Mouse (Mus musculus) frontal cortex, postnatal 36 days (tissue): ENCODE measurements around the gene Gdi1.

Experiments
- DNase-seq, 2 experiments: peaks; one replicate each; pipeline ENCODE4 v3.0.0; 2022; ENCODE audit warnings: low spot score in 2 of 2

Gene Gdi1

DNA sequence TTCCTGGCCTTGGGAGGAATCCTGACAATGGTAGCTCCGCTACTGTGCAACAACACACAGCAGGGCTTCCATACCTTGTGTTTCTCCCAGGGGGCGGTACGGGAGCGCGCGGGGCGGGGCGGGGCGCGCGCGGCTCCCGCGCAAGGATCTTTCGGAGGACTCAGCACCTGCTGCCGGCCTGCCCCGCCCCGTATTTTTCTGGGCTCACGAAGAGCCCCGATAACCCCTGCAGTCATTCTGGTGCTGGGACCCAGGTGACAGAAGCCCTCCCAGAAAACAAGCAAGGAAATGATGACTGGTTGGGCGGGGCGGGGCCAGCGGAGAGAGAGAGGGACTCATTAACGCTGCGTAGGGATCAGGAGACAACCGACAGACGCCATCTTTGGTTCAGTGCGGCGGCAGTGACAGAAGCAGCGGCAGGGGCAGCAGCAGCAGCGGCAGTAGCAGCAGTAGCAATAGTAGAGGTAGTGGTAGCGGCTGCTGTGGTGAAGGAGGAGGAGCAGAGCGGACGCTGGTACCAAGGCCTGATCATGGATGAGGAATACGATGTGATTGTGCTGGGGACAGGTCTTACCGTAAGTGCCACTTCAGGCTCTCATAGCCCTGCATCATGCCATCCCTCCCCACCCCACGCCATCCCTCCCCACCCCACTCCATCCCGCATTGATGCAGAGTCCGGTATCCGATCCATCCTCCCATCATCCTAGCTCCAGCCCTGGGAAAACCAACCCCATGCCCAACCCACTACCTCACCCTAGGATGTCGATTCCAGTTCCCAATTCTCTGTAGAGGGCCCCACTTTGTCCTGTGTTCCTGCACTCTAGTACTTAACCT is at the start of gene Gdi1:
Gene Gdi1, plus strand, starts transcription at position 132 of the 834 bp plus-strand sequence.
- peak; percentile 70 to 73 for DNase-seq

DNA sequence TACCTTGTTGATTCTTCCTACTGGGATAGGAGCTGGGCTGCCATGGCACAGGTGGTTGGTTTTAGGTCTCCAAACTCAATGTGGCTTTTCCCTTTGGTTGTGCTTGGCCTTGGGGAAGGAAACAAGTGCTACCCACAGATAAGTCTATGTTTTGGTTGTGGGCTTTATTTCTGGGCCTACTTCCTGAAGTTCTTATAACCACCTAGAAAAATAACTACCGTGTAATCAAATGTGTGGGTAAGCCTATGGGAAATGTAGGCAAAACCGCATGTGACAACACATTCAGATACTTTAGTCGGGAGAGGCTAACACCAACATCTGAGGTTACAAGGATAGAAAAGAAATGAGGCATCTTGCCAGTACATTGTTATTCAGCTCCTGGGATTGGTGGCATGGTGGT is 47.1 kb upstream of the Gdi1 start:
- DNase-seq: no peak

DNA sequence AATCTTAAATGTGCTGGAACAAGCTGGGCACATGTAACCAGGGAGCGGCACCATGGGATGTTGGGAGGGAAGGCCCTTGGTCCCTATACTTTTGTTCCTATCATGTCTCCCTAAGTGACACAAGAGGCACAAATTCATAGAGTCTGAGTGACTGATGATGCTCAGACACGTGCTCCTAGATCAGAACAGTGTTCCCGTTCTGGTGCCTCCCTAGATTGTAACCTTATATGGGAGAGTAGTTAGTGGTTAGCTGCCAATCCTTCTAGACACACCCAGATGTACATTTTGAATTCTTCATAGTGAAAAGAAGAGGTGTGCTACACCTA is 35.1 kb upstream of the Gdi1 start:
- no peak for DNase-seq

DNA sequence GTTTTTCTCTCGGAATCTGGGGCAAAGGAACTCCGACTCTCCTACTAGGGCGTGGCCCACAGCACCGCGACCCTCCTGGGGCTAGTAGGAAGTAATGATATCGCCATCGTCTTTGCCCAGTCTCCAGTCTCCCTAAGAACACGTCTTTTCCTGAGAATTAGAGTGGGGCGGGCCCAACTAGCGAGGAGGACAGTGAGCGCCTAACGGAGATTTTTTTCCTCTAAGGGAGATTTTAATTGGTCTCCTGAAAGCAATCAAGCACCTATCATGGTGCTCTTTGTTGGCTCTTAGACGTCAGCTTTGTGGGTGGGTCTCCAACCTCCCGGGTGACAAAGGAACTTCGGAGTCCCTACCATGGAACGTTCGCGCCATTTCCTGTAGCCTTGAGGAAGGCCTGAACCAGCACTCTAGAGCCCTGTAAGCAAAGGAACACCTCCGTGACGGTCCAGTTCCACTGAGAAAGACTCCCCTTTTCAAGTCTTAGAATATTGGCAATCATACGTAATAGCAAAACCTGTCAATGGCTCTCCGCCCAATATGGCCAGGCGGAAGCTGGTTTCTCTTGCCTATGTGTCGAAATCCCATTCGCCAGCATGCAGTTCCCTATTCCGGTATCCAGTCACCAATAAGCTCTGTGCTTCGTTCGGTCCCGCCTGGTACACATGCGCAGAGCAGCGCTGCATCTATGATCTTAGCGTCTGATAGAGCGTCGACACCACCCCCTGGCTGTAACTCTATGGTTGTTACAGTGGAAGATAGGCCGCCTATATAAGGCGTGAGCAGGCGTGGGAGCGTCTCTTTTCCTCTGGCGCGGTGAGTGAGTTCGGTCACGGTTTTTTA is 34.5 kb upstream of the Gdi1 start, which contains the start of gene Rpl10:
Gene Rpl10, plus strand, starts transcription at position 751 of the 840 bp plus-strand sequence.
- peak; percentile 89 to 94 for DNase-seq

DNA sequence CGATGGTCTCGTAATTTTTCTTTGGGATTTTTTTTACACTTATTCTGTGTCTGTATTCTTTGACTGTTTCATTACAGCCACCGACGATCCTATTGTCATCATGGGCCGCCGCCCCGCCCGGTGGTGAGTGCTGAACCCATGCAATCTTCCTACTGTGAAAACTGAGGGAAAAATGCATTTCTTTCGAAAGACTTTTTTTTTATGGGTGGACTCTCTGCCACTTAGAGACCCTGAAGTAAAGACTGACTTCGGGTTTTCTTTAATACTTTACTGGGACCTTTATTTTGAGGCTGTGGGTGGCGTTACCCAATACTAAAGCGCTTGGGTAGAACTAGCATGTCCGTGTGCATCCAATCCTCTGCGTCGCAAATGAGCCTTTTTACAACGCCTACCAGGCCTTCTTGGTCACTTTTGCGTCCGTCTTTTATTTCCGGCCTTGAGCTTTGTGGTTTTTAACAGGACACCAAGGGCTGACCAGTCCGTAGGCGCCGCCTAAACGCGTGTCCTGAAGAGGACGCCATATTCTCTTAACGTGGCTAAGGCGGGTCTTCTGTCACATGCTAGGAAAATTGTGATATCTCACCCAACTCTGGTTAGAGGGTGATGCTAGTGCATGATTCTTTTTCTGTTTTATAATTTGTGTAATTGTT is 33.8 kb upstream of the Gdi1 start:
- DNase-seq: no peak

DNA sequence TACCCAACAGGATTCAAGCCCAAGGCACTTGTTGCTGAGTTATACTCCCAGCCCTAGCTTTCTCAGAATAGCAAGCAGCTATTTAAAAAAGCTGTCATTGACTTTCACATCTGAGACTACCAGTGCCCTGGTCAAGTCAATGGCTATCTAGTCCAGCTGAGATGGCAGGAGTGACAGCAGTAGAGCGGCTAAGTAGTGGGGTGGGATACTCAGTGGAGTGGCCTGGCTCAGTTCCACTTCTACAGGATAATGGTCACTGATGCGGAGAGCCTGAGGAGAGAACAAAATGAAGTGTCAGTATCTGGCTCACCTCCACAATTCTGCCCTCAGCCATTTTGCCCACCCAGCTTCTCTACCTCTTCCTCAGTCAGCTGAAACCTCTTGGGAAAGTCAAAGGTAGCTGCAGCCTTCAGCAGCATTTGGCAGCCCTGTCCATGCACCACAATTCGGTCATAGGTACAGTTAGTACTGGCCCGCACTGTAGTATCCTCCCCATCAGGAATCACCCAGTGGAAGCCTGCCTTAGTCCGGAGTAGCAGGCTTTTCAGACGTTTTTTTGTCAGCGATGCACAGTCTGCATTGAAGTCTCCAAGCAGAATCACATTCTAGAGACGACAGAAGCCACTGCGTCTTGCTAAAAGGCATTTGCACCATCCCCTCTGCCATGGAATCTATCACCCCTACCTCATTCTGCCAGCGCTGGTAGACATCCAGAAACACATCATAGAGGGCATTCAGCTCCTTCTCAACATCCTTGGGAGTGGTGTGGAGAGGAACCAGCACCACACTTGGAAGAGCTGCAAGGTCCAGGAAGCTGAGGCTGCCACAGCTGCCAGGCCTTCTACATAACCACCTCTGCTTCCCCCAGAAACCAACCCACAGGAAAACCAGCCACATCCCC is 31.1 kb upstream of the Gdi1 start:
- no peak for DNase-seq

DNA sequence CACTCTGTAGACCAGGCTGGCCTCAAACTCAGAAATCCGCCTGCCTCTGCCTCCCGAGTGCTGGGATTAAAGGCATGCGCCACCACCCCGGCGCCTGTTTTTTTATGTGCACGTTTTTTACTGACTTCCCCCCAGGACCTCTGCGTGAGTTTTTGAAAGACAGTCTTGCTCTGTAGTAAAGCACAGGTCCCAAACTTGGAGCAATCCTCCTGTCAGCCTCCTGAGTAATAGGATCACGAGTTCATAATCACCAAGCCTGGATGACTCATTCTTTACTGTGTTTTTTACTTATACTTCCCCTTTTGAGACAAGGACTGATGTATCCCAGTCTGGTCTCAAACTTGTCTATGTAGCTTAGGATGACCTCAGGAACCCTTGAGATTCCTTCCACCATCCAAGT is 26.9 kb upstream of the Gdi1 start:
- DNase-seq: no peak

DNA sequence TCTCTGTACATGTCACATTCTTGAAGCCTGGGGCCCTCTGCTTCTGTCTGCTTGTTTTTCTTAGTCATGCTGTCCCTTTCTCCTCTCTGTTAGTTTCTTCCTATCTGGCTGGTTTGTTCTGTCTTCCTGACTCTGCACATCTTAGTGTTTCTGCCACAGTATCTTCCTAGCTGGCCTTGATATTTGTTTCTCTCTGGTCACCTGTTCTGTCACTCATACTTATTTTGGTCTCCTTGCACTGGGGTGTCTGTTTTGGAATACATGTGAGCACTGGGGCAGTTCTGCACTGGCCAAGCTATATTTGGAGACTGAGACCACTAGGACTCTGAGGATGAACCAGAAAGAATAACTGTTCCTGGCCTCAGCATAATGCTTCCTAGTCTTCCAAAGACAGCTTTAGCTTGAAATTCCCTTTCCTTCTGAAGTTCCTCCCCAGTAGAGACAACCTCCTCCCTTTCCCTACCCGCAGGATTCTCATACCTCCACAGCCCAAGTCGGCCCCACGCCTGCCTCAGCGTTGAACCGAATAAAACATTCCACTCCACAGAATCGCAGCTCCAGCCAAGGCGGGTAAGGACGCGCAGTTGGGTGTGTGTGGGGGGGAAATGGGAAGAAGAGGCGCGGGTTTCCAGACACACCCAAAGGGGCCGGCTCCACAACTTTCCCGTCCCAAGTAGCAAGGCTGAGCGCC is 23.6 kb upstream of the Gdi1 start:
- no peak for DNase-seq

DNA sequence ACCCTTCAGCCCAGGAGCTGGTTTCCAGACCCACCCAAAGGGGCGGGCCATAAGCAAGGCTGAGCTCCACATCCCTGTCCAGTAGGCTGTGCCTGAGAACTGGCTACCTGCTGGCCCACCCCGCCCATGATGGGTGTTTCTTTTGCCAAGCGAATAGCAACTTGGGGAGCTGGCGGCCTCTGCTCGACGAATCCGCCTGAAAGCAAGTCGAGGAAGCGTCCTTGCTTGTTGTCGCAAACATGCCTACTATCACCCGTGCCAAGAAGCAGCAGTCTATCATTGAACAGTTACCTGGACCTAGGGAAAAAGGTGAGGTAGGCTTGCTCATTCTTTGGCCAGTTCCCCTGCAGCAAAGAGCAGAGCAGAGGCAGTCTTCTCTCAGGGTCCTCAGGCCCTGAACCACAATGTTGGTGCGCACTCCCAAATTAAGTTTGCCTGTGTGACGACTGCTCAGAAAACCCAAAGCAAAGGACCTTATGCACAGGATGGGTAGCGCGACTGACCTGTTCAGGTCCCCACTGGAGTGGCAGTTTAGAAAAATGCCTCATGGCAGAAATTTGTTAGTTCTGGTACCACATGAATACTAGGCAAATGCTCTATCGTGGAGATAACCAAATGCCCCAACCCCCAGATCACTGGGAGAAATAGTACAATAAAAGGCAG is 22.9 kb upstream of the Gdi1 start, which contains the start of the genes Taz and Dnase1l1:
Gene Taz, plus strand, starts transcription at position 181 of the 663 bp plus-strand sequence.
Gene Dnase1l1, minus strand, starts transcription at position 606 of the 663 bp plus-strand sequence.
- DNase-seq: peak; percentile 33 to 42

DNA sequence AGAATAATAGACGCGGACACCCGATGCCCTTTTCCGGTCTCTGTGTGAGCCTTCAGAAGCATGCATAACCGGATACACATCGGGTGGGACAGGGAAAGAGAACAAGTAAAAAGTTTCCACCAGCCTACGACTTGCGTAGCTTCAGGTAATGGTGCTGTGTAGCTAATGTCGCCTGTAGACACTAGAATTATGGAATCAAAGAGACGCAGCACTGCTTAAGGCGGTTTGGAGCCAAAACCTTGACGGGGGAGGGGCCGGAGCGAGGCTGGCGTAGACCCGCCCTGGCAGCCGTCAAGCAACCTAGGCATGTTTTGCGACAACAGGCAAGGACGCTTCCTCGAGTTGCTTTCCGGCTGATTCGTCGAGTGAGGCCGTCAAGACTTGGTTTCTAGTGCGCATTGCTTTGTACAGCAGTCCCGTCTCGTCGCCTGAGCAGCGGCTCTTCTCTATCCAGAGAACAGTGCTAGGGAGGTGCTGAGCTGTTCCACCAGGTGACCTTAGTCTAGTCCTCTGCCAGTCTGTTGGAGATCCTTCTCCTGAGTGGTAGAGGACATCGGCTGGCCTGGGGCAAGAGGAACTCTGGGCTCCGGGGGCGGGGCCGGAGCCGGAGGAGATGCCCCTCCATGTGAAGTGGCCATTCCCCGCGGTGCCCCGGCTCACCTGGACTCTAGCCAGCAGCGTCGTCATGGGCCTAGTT is 22.3 kb upstream of the Gdi1 start:
- peak; percentile 77 to 89 for DNase-seq

DNA sequence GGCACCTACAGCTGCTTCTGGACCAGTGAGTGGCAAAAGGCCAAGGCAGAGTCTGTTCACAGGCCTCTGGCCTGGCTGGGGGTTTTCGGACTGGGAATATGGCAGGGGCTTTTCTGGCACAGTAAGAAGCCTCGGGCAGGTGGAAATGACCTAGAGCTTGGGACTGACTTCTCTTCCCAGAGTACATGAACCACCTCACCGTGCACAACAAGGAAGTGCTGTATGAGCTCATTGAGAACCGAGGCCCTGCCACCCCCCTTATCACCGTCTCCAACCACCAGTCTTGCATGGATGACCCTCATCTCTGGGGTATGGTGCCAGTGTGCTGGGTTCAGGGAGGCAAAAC is 21.7 kb upstream of the Gdi1 start:
- no peak for DNase-seq

DNA sequence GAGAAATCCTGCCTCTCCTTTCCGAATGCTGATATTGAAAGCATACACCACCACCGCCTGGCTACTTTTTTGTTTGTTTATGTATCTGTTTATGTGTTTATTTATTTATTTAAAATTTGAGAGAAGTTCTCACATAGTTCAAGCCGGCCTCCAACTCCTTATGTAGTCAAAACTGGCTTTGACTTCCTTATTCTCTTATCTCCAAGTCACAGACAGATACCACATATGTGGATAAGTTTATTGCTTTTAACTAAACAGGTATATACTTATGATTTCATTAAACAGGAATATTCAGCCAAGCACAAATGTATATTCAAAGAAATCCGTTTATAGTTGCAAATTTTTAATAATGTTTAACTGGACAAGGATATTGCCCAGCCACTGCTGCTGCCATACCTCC is 11.4 kb upstream of the Gdi1 start:
- DNase-seq: no peak

DNA sequence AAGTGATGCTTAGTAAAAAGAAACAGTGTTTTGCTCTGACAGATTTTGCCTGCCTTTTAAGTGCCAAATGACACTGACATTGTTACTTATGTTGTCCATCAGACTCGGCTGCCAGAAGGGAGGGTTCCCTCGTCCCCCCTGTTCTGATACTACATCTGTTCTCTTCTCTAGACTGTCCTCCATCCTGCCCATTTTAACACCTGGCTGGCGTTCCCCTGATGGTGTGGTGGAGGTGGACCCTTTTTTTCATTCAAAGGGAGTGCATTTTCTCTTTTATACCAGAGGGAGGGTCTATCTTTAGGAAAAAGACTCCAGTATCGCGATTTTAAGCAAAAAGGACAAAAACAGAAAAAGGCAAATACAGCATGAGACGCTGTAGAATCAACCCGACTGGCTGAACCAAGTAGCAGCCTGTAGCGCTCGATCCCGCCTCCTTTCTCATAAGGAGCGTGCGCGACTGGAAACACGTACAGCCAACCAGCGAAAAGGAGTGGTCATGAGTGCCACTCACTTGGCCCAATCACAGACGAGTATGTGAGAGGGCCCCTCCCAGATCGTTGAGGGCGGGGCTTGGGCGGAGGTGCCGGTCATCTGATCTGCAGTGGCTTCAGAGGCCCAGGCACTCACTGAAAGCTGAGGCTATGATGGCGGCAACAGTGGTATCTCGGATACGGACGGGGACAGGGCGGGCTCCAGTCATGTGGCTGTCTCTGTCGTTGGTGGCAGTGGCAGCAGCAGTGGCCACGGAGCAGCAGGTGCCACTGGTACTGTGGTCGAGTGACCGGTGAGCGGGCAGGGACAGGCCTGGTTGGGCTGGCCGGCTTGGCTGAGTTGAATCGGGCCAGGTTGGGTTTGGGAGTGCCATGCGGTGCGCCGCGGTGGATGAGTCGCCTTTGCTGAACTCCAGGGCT is 8.0 kb upstream of the Gdi1 start, which contains the start of gene Atp6ap1:
Gene Atp6ap1, plus strand, starts transcription at position 560 of the 911 bp plus-strand sequence.
- peak; percentile 86 to 96 for DNase-seq

DNA sequence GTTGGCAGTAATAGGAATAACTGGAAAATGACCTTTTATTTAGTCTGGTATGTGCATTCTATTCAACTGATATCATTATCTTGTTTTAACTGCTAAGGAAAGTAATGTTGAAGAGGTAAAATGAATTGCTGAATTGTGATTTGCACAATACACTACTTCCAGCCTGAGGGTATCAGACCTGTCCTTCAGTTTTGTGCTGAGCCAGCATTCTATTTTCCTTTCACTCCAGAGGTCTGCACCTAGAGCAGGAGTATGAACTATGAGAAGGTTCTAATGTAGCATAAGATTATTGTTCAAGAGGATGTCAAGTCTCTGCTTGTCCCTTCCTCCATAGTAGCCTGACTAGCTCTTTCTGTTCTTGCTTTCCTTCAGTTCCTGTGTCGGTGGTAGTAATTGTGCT is 6.5 kb upstream of the Gdi1 start:
- no peak for DNase-seq

DNA sequence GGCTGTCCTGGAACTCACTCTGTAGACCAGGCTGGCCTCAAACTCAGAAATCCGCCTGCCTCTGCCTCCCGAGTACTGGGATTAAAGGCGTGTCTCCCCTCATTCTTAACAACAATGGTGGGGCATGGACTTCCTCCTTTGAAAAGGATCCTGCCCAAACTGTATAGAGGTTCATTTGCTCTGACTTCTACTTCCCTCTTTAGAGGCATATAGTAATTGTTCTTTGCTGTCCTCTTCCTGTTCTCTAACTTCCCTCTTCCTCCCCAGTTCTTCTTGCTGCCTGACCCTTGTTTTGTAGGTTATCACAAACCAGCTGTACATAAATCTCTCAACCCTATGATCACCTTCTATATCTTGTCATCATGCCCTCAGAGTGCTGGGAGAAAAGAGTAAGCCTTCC is 5.1 kb upstream of the Gdi1 start:
- no peak for DNase-seq

DNA sequence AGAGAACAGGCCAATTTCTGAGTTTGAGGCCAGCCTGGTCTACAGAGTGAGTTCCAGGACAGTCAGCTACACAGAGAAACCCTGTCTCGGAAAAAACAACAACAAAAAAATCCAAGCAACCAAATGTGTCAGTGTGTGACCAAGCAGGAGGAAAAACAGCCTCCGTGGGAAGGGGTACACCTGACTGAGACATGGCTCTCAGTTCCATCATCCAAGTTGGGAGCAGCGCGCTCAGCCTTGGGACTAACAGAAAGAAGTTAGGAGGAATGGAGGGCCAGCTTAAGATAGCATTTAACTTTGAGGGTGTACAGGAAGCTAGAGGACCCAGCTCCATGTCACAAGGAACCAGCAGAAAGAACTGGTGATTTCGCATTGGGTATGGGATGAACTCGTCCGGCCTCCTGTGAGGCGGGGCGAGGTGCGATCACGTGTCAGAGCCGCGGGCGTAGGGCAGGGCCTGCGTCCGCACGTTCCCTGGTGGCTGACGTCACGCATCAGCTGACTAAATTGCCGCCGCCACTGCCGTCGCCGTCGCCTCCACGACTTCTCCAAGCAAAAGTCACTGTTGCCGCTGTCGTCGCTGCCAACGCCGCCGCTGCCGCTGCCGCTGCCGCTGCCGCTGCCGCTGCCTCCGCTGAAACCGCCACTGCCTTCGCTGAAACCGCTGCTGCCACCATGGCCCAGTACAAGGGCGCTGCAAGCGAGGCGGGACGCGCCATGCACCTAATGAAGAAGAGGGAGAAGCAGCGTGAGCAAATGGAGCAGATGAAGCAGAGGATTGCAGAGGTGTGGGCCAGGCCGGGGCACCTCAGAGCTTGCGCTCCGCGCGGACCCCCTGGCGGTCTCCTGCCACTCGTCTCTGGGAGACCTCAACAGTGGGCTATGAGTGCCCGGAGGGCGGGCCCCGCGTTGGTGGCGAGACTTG is 8.0 kb downstream of the Gdi1 start, which contains the start of gene Fam50a:
Gene Fam50a, plus strand, starts transcription at position 494 of the 925 bp plus-strand sequence.
- DNase-seq: peak; percentile 83 to 90

DNA sequence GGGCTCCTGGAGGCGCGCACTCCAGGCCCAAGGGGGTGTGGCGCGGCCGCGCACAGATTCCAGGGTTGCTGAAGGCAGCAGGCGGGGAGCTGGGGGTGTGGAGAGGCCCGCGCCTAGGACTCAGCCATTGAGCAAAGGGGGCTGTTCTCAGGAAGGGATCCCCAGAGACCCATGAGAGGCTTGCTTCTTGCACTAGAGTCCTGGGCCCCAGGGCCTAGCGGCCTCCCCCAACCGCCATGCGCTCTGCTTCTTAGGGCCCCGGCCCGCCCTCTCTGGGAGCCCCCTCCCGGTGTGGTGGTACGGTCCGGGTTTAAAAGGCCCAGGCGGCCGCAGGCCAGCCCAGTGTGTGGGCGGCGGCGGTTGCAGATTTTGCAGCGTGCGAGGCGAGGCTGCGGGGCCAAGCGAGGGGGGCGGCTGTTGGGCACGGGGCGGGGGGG is 23.9 kb downstream of the Gdi1 start, which contains the start of gene Plxna3:
Gene Plxna3, plus strand, starts transcription at position 342 of the 437 bp plus-strand sequence.
- peak; percentile 51 to 55 for DNase-seq
